Mouse (Mus musculus): Measurements from ENCODE around the gene Stox2.

DNA sequence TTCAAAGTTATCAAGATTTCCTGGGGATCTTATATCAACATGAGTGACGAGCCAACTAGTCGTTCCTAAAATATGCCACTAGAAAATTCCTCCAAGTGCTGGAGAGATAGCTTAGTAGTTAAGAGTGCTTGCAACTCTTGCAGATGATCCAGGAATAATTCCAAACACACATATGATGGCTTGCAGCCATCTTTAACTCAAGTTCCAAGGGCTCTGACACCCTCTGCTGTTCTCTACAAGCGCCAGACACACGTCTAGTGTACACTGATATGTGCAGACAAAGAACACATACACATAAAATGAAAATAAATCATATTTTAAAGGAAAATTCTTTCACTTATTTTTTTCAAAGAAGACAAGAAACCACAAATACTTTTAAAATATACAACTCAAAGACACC is 237.9 kb downstream of the Stox2 start:
- TF ChIP-seq POLR2AphosphoS5 (IDR thresholded peaks at IDR 0.05; ENCODE audit: insufficient replicate concordance, low read depth, low read length) (no peak), CTCF (IDR thresholded peaks at IDR 0.05; ENCODE audit: low read depth, low read length) (no peak), GATA1 (IDR thresholded peaks at IDR 0.05; ENCODE audit: borderline replicate concordance, low read length) (no peak), TAL1 (conservative IDR thresholded peaks at IDR 0.05; ENCODE audit: low read depth, low read length) (no peak)

All from G1E (cell line).